Mouse (Mus musculus): Measurements from ENCODE around the gene Gm28048. TPM values are rescaled to one million over a fixed set of nuclear protein-coding genes. Genes with fewer than 3 reads are reported as not detected.

Gene Gm28048
- total and polyA plus RNA-seq, 2 experiments from 2014 or later: 3.4 TPM; not detected in 1

DNA sequence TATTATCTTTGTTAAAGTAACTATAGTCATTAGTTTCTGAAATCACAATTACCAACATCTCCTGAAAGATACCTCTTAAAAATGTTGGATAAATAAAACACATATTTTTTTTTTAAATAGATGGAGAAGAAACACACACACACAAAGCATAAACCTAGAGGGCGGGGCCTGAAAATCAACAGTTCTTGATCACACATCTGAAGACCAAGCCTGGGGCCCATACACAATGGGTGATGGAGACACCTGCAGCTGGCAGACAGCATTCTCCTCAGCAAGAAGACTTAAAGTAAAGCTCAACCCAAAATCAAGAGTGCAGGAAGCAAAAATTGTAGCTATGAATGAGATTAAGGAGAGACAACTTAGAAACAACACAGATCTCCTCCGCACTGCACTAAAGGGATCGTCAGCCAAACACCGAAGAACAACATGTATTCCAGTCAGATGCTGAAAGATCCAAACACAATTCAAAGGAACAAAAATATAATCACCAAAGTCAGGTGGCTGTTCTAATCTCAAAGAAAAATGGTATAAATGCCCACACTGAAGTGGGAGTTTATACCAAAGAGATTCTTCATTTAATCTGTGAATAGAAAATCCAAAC lies 44.1 kb downstream of the Gm28048 start:
- no peak overlapping the region for H3K4me2 ChIP-seq (ENCODE audit: low read depth, low read length)
- H3K9ac ChIP-seq (replicated peaks; ENCODE audit: low read length): no peak overlapping the region
- no peak for ATAC-seq
- no peak overlapping the region for H3K4me3 ChIP-seq (ENCODE audit: low read length)
- no peaks in the 10 kb centered on the region for H3K9me3 ChIP-seq (ENCODE audit: low read length)
- no peak for DNase-seq (ENCODE audit: low spot score)
- TF ChIP-seq CTCF (IDR thresholded peaks at IDR 0.05; ENCODE audit: low read depth): no peak
- H3K27ac ChIP-seq: no peak overlapping the region
- WGBS: 90% methylated on average over 4 of the region's 4 CpGs
- no peaks in the 10 kb centered on the region for H3K27me3 ChIP-seq (ENCODE audit: insufficient read depth, low read length)
- no peaks in the 10 kb centered on the region for H3K4me1 ChIP-seq (ENCODE audit: insufficient read depth, low read length)
- no peaks in the 10 kb centered on the region for H3K36me3 ChIP-seq (ENCODE audit: insufficient read depth, low read length)

DNA sequence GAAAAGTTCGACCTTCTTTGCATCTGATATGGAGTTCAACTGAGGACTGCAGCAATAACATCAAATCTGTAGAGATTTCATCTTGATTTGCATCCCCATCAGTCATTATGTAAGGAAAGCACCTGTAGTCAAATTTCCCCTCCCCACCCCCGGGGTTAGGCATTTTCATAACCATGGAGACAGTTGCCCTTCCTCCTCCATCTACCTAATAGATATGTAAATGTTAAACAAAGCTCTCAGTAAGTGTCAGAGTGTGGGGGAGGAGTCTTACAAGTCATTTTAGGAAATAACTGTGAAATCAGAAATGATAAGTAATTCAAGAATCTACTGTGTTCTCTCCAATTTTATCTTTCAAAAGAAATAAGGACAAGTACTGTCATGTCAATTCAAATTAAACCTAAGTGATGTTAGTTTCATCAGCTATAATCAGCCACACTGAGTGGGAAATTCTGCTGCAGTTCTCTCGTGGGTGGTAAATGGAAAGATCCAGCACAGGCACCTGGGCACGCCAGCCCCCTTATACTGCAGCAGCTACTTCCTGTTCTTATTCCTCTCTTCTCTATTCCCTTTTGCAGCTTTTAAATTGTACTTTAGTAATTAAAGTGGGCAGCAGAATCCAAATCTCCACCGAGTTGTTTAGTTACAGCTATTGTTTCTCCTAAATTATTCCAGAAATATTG lies 45.3 kb downstream of the Gm28048 start:
- ATAC-seq: no peak
- 48% methylated on average over 5 of the region's 5 CpGs for WGBS
- no peaks in the 10 kb centered on the region for H3K27me3 ChIP-seq (ENCODE audit: insufficient read depth, low read length)
- no peak overlapping the region for H3K9ac ChIP-seq (replicated peaks; ENCODE audit: low read length)
- no peak overlapping the region for H3K4me3 ChIP-seq (ENCODE audit: low read length)
- no peak overlapping the region for H3K27ac ChIP-seq
- no peaks in the 10 kb centered on the region for H3K9me3 ChIP-seq (ENCODE audit: low read length)
- H3K4me1 ChIP-seq (ENCODE audit: insufficient read depth, low read length): no peaks in the 10 kb centered on the region
- DNase-seq (ENCODE audit: low spot score): no peak
- H3K4me2 ChIP-seq (ENCODE audit: low read depth, low read length): no peak overlapping the region
- no peaks in the 10 kb centered on the region for H3K36me3 ChIP-seq (ENCODE audit: insufficient read depth, low read length)
- no peak for TF ChIP-seq CTCF (IDR thresholded peaks at IDR 0.05; ENCODE audit: low read depth)

DNA sequence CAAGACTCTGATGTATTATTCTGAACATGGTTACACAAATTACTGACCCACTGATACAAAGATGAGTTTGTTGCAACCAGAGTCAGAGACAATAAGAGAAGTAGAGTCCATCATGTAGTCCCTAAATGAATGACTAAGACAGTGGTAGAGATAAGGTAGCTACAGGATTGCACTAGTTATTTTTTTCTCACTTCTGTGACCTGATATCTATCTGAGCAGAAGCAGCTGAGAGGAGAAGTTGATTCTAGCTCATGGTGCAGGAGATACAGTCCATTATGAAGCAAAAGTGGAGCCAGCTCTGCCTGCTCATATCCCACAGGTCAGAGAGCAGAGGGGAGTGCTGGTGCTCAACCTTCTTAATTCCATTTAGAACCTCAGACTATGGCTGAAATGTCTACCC lies 49.7 kb downstream of the Gm28048 start:
- Histone ChIP-seq H3K4me2 (ENCODE audit: low read depth, low read length) (no peak overlapping the region), H3K4me1 (ENCODE audit: insufficient read depth, low read length) (no peaks in the 10 kb centered on the region), H3K9ac (replicated peaks; ENCODE audit: low read length) (no peak overlapping the region), H3K27me3 (ENCODE audit: insufficient read depth, low read length) (no peaks in the 10 kb centered on the region), H3K36me3 (ENCODE audit: insufficient read depth, low read length) (no peaks in the 10 kb centered on the region), H3K4me3 (ENCODE audit: low read length) (no peak overlapping the region), H3K9me3 (ENCODE audit: low read length) (no peaks in the 10 kb centered on the region), H3K27ac (no peak overlapping the region)
- ATAC-seq: no peak
- DNase-seq (ENCODE audit: low spot score): no peak
- no peak for TF ChIP-seq CTCF (IDR thresholded peaks at IDR 0.05; ENCODE audit: low read depth)

DNA sequence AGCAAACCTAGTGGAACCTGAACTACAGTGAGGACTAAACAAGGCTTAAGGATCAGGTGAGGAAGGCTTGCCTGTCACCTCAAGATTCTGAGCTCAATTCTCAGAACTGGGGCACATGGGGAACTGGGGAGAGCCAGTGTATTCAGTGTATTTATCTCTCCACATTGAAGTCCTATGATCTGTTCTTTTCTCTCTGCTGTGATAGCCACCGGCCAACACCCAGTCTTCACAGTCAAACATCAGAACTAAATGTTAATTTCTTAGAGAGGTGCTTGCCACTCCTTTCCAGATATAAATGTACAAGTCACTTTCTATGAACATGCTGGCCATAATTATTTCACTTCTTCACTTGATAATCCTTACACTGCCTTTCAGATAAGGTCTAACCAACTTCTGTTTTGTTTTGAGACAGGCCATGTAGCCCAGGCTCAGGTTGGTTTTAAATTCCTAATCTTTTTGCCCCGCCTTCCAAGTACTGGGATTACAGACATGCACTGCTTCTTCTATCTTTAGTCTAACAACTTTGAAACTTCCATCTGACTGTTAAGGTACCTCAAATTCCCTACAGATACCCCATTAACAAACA lies 50.5 kb downstream of the Gm28048 start:
- H3K9me3 ChIP-seq (ENCODE audit: low read length): no peaks in the 10 kb centered on the region
- WGBS: 96% methylated on average over 2 of the region's 2 CpGs
- TF ChIP-seq CTCF (IDR thresholded peaks at IDR 0.05; ENCODE audit: low read depth): no peak

DNA sequence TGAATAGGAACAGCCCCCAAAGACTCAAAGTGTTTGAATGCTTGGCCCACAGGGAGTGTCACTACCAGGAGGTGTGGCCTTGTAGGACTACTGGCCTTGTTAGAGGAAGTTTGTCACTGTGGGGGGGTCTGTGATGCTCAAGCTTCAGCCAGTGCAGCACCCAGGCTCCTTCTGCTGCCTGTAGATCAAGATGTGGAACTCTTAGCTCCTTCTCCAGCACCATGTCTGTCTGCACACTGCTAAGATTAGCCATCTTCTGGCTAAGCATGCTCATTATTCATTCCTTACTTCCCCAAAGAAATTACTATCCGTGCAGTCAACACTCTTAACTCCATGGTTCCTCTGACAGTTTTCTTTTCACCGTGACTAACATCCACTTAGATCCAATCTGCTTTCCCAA lies 51.8 kb downstream of the Gm28048 start:
- Histone ChIP-seq H3K4me1 (ENCODE audit: insufficient read depth, low read length) (no peaks in the 10 kb centered on the region), H3K9me3 (ENCODE audit: low read length) (no peaks in the 10 kb centered on the region), H3K4me3 (ENCODE audit: low read length) (no peak overlapping the region), H3K36me3 (ENCODE audit: insufficient read depth, low read length) (no peaks in the 10 kb centered on the region), H3K4me2 (ENCODE audit: low read depth, low read length) (no peak overlapping the region), H3K9ac (replicated peaks; ENCODE audit: low read length) (no peak overlapping the region), H3K27ac (no peak overlapping the region), H3K27me3 (ENCODE audit: insufficient read depth, low read length) (no peaks in the 10 kb centered on the region)
- ATAC-seq (no peak), DNase-seq (ENCODE audit: low spot score) (no peak)
- TF ChIP-seq CTCF (IDR thresholded peaks at IDR 0.05; ENCODE audit: low read depth): no peak
- 48% methylated on average over 2 of the region's 2 CpGs for WGBS

More for the DNA sequence above, 50.5 kb downstream of the Gm28048 start:
- Histone ChIP-seq H3K36me3 (ENCODE audit: insufficient read depth, low read length) (no peaks in the 10 kb centered on the region), H3K4me1 (ENCODE audit: insufficient read depth, low read length) (no peaks in the 10 kb centered on the region), H3K27ac (no peak overlapping the region), H3K4me3 (ENCODE audit: low read length) (no peak overlapping the region), H3K4me2 (ENCODE audit: low read depth, low read length) (no peak overlapping the region), H3K9ac (replicated peaks; ENCODE audit: low read length) (no peak overlapping the region), H3K27me3 (ENCODE audit: insufficient read depth, low read length) (no peaks in the 10 kb centered on the region)
- no peak for DNase-seq (ENCODE audit: low spot score)
- ATAC-seq: no peak

DNA sequence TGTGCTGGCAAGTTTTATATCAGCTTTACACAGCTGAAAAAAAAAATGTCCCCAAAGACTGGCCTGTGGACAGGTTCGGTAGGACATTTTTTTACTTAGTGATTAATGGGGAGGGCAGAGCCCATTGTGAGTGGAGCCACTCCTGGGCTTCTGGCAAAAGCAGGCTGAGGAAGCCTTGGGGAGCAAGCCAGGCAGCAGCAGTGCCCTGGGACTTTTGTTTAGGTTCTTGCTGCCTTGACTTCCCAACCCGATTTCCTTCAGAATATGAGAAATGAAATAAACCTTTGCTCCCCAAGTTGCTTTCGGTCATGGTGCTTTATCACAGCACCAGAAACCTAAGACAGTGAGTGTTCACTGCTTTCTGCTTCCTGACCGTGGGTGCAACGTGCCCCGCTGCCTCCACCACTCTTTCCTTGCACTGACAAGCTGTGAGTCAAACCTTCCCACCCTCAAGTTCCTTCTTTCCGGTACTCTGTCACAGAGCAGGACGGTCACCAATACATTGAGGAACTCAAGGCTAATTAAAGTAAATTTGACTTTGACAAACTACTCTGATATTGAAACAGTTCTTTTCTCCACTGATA lies 53.2 kb downstream of the Gm28048 start:
- 83% methylated on average over 8 of the region's 8 CpGs for WGBS
- DNase-seq (ENCODE audit: low spot score): no peak
- Histone ChIP-seq H3K4me3 (ENCODE audit: low read length) (no peak overlapping the region), H3K27ac (no peak overlapping the region), H3K4me1 (ENCODE audit: insufficient read depth, low read length) (no peaks in the 10 kb centered on the region), H3K9me3 (ENCODE audit: low read length) (no peaks in the 10 kb centered on the region), H3K9ac (replicated peaks; ENCODE audit: low read length) (no peak overlapping the region), H3K27me3 (ENCODE audit: insufficient read depth, low read length) (no peaks in the 10 kb centered on the region), H3K4me2 (ENCODE audit: low read depth, low read length) (no peak overlapping the region), H3K36me3 (ENCODE audit: insufficient read depth, low read length) (no peaks in the 10 kb centered on the region)
- no peak for ATAC-seq
- no peak for TF ChIP-seq CTCF (IDR thresholded peaks at IDR 0.05; ENCODE audit: low read depth)
